Mouse (Mus musculus) heart, embryonic 16.5 days (tissue): ENCODE measurements around the gene Fgf4. TPM values are rescaled to one million over a fixed set of nuclear protein-coding genes. Genes with fewer than 3 reads are reported as not detected.
A peak's percentile ranks its signal among the peaks of the same experiment; 100 is the strongest.

Experiments
- ATAC-seq: fragments of 200-750 bp; cut with Nextera tagmentation; replicated peaks from 2 replicates; pipeline ENCODE4 v1.8.0; 2017; ENCODE audit warnings: moderate number of reproducible peaks; ENCODE audit not compliant: insufficient read depth, low FRiP score; ENCODE audit errors: extremely low read depth
- H3K27ac ChIP-seq: fragments of 300-500 bp; sonication (generic); 2 replicates; pipeline ENCODE4 v1.5.1; 2014; ENCODE audit warnings: mild to moderate bottlenecking, low read length, control low read depth, moderate library complexity
- H3K27me3 ChIP-seq: fragments of 300-500 bp; sonication (generic); 2 replicates; pipeline ENCODE4 v1.6.1; 2014; ENCODE audit warnings: low read length, mixed read lengths; ENCODE audit not compliant: control insufficient read depth, insufficient read depth
- H3K36me3 ChIP-seq: fragments of 300-500 bp; sonication (generic); 2 replicates; pipeline ENCODE4 v1.6.1; 2014; ENCODE audit not compliant: control insufficient read depth, insufficient read depth
- H3K4me1 ChIP-seq: fragments of 300-500 bp; sonication (generic); 2 replicates; pipeline ENCODE4 v1.6.1; 2014; ENCODE audit warnings: low read length, mixed read lengths; ENCODE audit not compliant: control insufficient read depth, insufficient read depth
- H3K4me2 ChIP-seq: fragments of 300-500 bp; sonication (generic); 2 replicates; pipeline ENCODE4 v1.6.1; 2014; ENCODE audit warnings: low read depth, mild to moderate bottlenecking, control low read depth, low read length
- H3K4me3 ChIP-seq: fragments of 300-500 bp; sonication (generic); 2 replicates; pipeline ENCODE4 v1.5.1; 2014; ENCODE audit warnings: mild to moderate bottlenecking, control low read depth, low read length
- H3K9ac ChIP-seq: fragments of 300-500 bp; sonication (generic); 2 replicates; pipeline ENCODE4 v1.6.1; 2014; ENCODE audit warnings: low read length, control low read depth
- H3K9me3 ChIP-seq: fragments of 300-500 bp; sonication (generic); replicated peaks from 2 replicates; pipeline ENCODE4 v1.6.1; 2016; ENCODE audit warnings: low read length; ENCODE audit not compliant: control insufficient read depth
- WGBS: fragments of 180-500 bp; shearing (Covaris S2); extraction: QIAGEN DNeasy Blood & Tissue Kit; methylation state at CpG from one replicate; pipeline ENCODE4 v1.1.7; 2014; 5-methylcytosine and 5-hydroxymethylcytosine counted together
- polyA plus RNA-seq: library from polyadenylated mRNA; unstranded; fragments of >200 nt; fragmentation: Nextera tagmentation; extraction: Ambion mirVana; gene quantifications from 2 replicates; pipeline ENCODE4 v1.2.1, GENCODE M21; 2015

The Fgf4 gene
- polyA plus RNA-seq, 1 experiment from 2014 or later = 0.04 TPM

DNA sequence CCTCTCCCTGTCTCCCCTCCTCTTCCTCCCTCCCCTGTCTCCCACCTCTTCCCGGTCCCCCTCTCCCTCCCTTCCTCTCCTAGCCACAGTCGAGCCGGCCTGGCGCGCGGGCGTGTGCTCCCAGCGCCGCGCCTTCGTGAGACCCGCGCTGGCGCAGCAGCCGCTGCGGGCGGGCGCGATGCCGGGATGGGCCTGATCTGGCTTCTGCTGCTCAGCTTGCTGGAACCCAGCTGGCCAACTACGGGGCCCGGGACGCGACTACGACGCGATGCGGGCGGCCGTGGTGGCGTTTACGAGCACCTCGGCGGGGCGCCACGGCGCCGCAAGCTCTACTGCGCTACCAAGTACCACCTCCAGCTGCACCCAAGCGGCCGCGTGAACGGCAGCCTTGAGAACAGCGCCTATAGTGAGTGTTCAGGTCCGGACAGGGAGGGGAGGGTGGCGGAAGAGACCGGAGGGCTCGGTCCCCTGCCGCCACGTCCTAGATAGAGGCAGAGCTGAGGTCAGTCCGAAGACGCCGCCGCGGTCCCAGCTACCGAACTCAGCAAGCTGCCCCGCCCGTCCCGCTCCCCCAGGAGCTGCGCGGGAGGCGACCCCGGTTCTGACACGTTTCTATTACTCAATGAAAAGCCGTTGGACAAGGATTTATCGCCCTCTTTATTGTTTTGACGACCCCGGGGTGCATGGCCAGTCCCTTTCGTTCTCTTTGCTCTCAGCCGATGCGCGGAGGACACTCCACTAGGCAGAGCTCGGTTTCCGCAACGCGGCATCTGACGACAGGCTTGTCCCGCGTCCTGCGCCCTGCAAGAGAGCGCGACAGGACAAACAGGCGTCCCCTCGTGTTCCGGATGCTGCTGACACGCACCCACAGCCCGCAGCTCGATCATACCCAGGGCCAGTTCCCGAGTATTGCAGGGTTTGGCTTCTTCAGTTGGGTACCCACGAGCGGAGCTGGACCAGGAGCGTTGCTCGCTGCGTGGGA, 8.4 kb upstream of the Fgf4 start:
- H3K4me1 ChIP-seq = peaks cover 6% of the 10 kb centered on the region; the same call in 1 of the 2 replicates
- H3K4me2 ChIP-seq = peak overlapping the region; percentile 58
- no peak; the same call in 1 of the 2 replicates for ATAC-seq
- no peak overlapping the region; the same call in 1 of the 2 replicates for H3K9ac ChIP-seq
- no peaks in the 10 kb centered on the region for H3K36me3 ChIP-seq
- peak overlapping the region; percentile 51 for H3K4me3 ChIP-seq
- no peak overlapping the region for H3K27ac ChIP-seq
- H3K9me3 ChIP-seq = no peaks in the 10 kb centered on the region
- H3K27me3 ChIP-seq = peaks cover 79% of the 10 kb centered on the region
- WGBS = under 1% methylated on average over 94 of the region's 94 CpGs

DNA sequence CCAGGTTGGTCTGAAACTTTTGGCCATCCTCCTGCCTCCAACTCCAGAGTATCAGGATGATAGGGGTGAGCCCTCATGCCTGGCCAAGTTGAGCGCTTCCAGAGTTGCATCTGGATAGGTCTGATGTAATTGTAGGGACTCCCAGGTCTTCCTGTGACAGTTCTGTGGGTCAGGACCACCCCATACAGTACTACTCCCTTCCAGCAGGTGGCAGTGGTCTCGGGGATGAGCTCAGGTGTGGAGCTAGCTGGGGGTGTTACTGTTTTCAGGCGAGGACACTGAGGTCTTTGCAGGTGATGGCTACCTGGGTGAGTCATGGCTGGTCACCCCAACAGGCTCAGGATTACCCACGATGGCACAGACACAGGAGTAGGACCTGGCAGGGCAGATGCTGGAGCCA, 1.0 kb upstream of the Fgf4 start:
- WGBS = 15% methylated on average over 4 of the region's 4 CpGs
- no peak overlapping the region for H3K4me2 ChIP-seq

GRCm38 (mm10) chr7:144851321-144851720, 4.2 kb downstream of the Fgf4 start:
- 54% methylated on average over 3 of the region's 3 CpGs for WGBS
- no peak for ATAC-seq
- Histone ChIP-seq H3K4me3 (no peak overlapping the region), H3K9me3 (no peaks in the 10 kb centered on the region), H3K36me3 (no peaks in the 10 kb centered on the region), H3K27ac (no peak overlapping the region), H3K4me1 (no peaks in the 10 kb centered on the region), H3K27me3 (peaks cover 10% of the 10 kb centered on the region), H3K9ac (no peak overlapping the region), H3K4me2 (no peak overlapping the region)

More for the DNA sequence above, 1.0 kb upstream of the Fgf4 start:
- no peak overlapping the region for H3K27ac ChIP-seq
- H3K27me3 ChIP-seq = peaks cover 39% of the 10 kb centered on the region
- no peaks in the 10 kb centered on the region for H3K36me3 ChIP-seq
- H3K4me3 ChIP-seq = no peak overlapping the region
- H3K4me1 ChIP-seq = no peaks in the 10 kb centered on the region
- no peak overlapping the region for H3K9ac ChIP-seq
- H3K9me3 ChIP-seq = no peaks in the 10 kb centered on the region
- ATAC-seq = no peak

GRCm38 (mm10) chr7:144854966-144855365, 7.8 kb downstream of the Fgf4 start:
- no peak overlapping the region for H3K9ac ChIP-seq
- no peak overlapping the region for H3K4me2 ChIP-seq
- WGBS = 43% methylated on average over 3 of the region's 3 CpGs
- no peaks in the 10 kb centered on the region for H3K4me1 ChIP-seq
- no peaks in the 10 kb centered on the region for H3K36me3 ChIP-seq
- peaks cover 15% of the 10 kb centered on the region for H3K27me3 ChIP-seq
- H3K27ac ChIP-seq = no peak overlapping the region
- ATAC-seq = no peak
- H3K9me3 ChIP-seq = no peaks in the 10 kb centered on the region
- no peak overlapping the region for H3K4me3 ChIP-seq

GRCm38 (mm10) chr7:144857158-144857557, 10.0 kb downstream of the Fgf4 start:
- WGBS = 79% methylated on average over 7 of the region's 7 CpGs
- no peaks in the 10 kb centered on the region for H3K36me3 ChIP-seq
- no peak overlapping the region for H3K27ac ChIP-seq
- peaks cover 37% of the 10 kb centered on the region for H3K27me3 ChIP-seq
- ATAC-seq = no peak
- H3K4me1 ChIP-seq = peaks cover 6% of the 10 kb centered on the region; the same call in 1 of the 2 replicates
- H3K4me3 ChIP-seq = no peak overlapping the region
- no peak overlapping the region for H3K9ac ChIP-seq
- no peaks in the 10 kb centered on the region for H3K9me3 ChIP-seq
- no peak overlapping the region for H3K4me2 ChIP-seq

- no peak overlapping the region for H3K27ac ChIP-seq
- no peaks in the 10 kb centered on the region for H3K36me3 ChIP-seq
- 71% methylated on average over 3 of the region's 3 CpGs for WGBS
- no peak overlapping the region for H3K4me2 ChIP-seq
- H3K27me3 ChIP-seq = peaks cover 43% of the 10 kb centered on the region
- H3K9ac ChIP-seq = no peak overlapping the region
- H3K4me3 ChIP-seq = no peak overlapping the region
- H3K9me3 ChIP-seq = no peaks in the 10 kb centered on the region
- peaks cover 6% of the 10 kb centered on the region; the same call in 1 of the 2 replicates for H3K4me1 ChIP-seq
- ATAC-seq = no peak
Observed at GRCm38 (mm10) chr7:144857826-144858342, 10.7 kb downstream of the Fgf4 start.

DNA sequence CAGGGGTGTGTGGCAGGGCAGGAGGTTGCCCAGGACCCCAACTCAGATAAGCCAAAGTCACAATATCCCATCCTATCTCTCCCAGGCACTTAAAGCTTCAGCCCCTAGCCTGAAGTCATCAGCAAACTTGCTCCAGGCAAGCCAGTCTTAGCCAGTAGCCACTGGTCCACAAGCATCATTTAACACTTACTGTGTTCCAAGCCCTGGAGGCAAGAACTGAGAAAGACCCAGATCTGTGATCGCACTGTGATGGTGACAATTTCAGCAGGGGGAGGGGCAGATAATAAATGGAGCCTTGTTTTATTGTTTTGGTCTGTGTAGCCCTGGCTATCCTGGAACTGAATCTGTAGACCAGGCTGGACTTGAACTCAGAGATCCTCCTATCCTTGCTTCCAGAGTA, 11.5 kb downstream of the Fgf4 start:
- H3K27me3 ChIP-seq = peaks cover 52% of the 10 kb centered on the region
- ATAC-seq = no peak
- no peak overlapping the region for H3K4me3 ChIP-seq

GRCm38 (mm10) chr7:144861056-144861768, 14.0 kb downstream of the Fgf4 start:
- Histone ChIP-seq H3K27ac (no peak overlapping the region), H3K9ac (no peak overlapping the region), H3K9me3 (no peaks in the 10 kb centered on the region), H3K4me1 (peaks cover 6% of the 10 kb centered on the region; the same call in 1 of the 2 replicates), H3K27me3 (peaks cover 72% of the 10 kb centered on the region), H3K4me3 (peak overlapping the region; percentile 26), H3K36me3 (no peaks in the 10 kb centered on the region), H3K4me2 (peak overlapping the region; percentile 43)
- ATAC-seq = no peak
- WGBS = under 1% methylated on average over 69 of the region's 72 CpGs

More for the DNA sequence above, 11.5 kb downstream of the Fgf4 start:
- Histone ChIP-seq H3K9ac (no peak overlapping the region), H3K36me3 (no peaks in the 10 kb centered on the region), H3K9me3 (no peaks in the 10 kb centered on the region), H3K4me2 (no peak overlapping the region), H3K27ac (no peak overlapping the region), H3K4me1 (peaks cover 6% of the 10 kb centered on the region; the same call in 1 of the 2 replicates)
- WGBS = 83% methylated on average over 1 of the region's 1 CpGs
